Mouse (Mus musculus) kidney, adult 2 months (tissue): Measurements from ENCODE around the gene Prrg2.

Experiments
- CTCF ChIP-seq: fragments of 200-500 bp; conservative IDR thresholded peaks from 2 replicates; pipeline ENCODE4 v1.5.1; 2011; ENCODE audit warnings: low read depth, mild to moderate bottlenecking, control low read depth, low read length, moderate library complexity, mixed read lengths; ENCODE audit not compliant: insufficient read depth, insufficient read length
- POLR2A ChIP-seq: fragments of 200-500 bp; IDR thresholded peaks from one replicate; pipeline ENCODE4 v1.6.1; 2011; ENCODE audit warnings: low read depth, low read length, control low read depth

- TF ChIP-seq CTCF (peak; percentile 66), POLR2A (no peak)
Measured at GRCm38 (mm10) chr7:45072230-45072629, 9.8 kb upstream of the Prrg2 start.
